Mouse (Mus musculus) liver, postnatal 0 days (tissue): Measurements from ENCODE around the gene Tm9sf2. TPM values are rescaled to one million over a fixed set of nuclear protein-coding genes. Genes with fewer than 3 reads are reported as not detected.
"Not testable (repeated sequence)": the region's sequence is repeated elsewhere in the genome, so short reads cannot be mapped to it uniquely, and the experiment has no call there.

Source experiments
- ATAC-seq: fragments of 200-750 bp; cut with Nextera tagmentation; 2 replicates; pipeline ENCODE4 v1.8.0; 2017; ENCODE audit warnings: mild to moderate bottlenecking, moderate library complexity
- DNase-seq: peaks from one replicate; pipeline ENCODE4 v3.0.0-alpha.2; 2016
- H3K27ac ChIP-seq: fragments of 300-500 bp; sonication (generic); 2 replicates; pipeline ENCODE4 v1.5.1; 2014; ENCODE audit warnings: antibody characterized with exemption, moderate library complexity, mild to moderate bottlenecking, low read depth
- H3K27me3 ChIP-seq: fragments of 300-500 bp; sonication (generic); 2 replicates; pipeline ENCODE4 v1.6.1; 2014; ENCODE audit warnings: low read length, control low read depth, mixed read lengths; ENCODE audit not compliant: insufficient read depth
- H3K36me3 ChIP-seq: fragments of 300-500 bp; sonication (generic); replicated peaks from 2 replicates; pipeline ENCODE4 v1.6.1; 2014; ENCODE audit warnings: mild to moderate bottlenecking, control low read depth, low read length, moderate library complexity, mixed read lengths; ENCODE audit not compliant: insufficient read depth
- H3K4me1 ChIP-seq: fragments of 300-500 bp; sonication (generic); 2 replicates; pipeline ENCODE4 v1.6.1; 2014; ENCODE audit warnings: antibody characterized with exemption, mild to moderate bottlenecking, control low read depth; ENCODE audit not compliant: insufficient read depth
- H3K4me2 ChIP-seq: fragments of 300-500 bp; sonication (generic); 2 replicates; pipeline ENCODE4 v1.6.1; 2014; ENCODE audit warnings: low read depth, mild to moderate bottlenecking, low read length, moderate library complexity, mixed read lengths
- H3K4me3 ChIP-seq: fragments of 300-500 bp; sonication (generic); 2 replicates; pipeline ENCODE4 v1.5.1; 2014; ENCODE audit warnings: low read depth, low read length
- H3K9ac ChIP-seq: fragments of 300-500 bp; sonication (generic); replicated peaks from 2 replicates; pipeline ENCODE4 v1.6.1; 2014; ENCODE audit warnings: mild to moderate bottlenecking, moderate library complexity
- H3K9me3 ChIP-seq: fragments of 300-500 bp; sonication (generic); 2 replicates; pipeline ENCODE4 v1.6.1; 2016; ENCODE audit warnings: mild to moderate bottlenecking, control low read depth, low read length, mixed read lengths
- CTCF ChIP-seq: sonication (generic); IDR thresholded peaks from 2 replicates; pipeline ENCODE4 v1.5.1; 2016; ENCODE audit warnings: antibody characterized with exemption, low read depth
- EP300 ChIP-seq: IDR thresholded peaks from 2 replicates; pipeline ENCODE4 v1.6.1; 2016; ENCODE audit warnings: antibody characterized with exemption, low read depth, mild to moderate bottlenecking
- WGBS: fragments of 180-500 bp; shearing (Covaris S2); extraction: QIAGEN DNeasy Blood & Tissue Kit; methylation state at CpG from one replicate; pipeline ENCODE4 v1.1.7; 2014; ENCODE audit not compliant: insufficient replicate concordance; 5-methylcytosine and 5-hydroxymethylcytosine counted together
- polyA plus RNA-seq: library from polyadenylated mRNA; unstranded; fragments of >200 nt; fragmentation: Nextera tagmentation; extraction: Ambion mirVana; gene quantifications from 2 replicates; pipeline ENCODE4 v1.2.1, GENCODE M21; 2015

Tm9sf2 gene
- polyA plus RNA-seq, 1 experiment from 2014 or later = 107 TPM

GRCm38 (mm10) chr14:122064519-122064918 lies 42.3 kb upstream of the Tm9sf2 start:
- ATAC-seq = peak; percentile 37

GRCm38 (mm10) chr14:122066243-122066642 lies 40.6 kb upstream of the Tm9sf2 start:
- Histone ChIP-seq H3K4me1 (peaks cover 18% of the 10 kb centered on the region), H3K27me3 (no peaks in the 10 kb centered on the region), H3K9ac (no peak overlapping the region), H3K4me3 (no peak overlapping the region), H3K4me2 (no peak overlapping the region; the same call in 1 of the 2 replicates), H3K36me3 (no peaks in the 10 kb centered on the region), H3K9me3 (no peaks in the 10 kb centered on the region), H3K27ac (peak overlapping the region; percentile 42; the same call in 1 of the 2 replicates)
- WGBS = 36% methylated on average over 4 of the region's 4 CpGs
- TF ChIP-seq CTCF (no peak), EP300 (no peak)
- DNase-seq = no peak
- peak; percentile 21; the same call in 1 of the 2 replicates for ATAC-seq

More at GRCm38 (mm10) chr14:122064519-122064918, 42.3 kb upstream of the Tm9sf2 start:
- H3K9ac ChIP-seq = no peak overlapping the region
- H3K4me2 ChIP-seq = no peak overlapping the region
- H3K4me1 ChIP-seq = peaks cover 18% of the 10 kb centered on the region
- no peaks in the 10 kb centered on the region for H3K9me3 ChIP-seq
- peak; percentile 79 for DNase-seq
- no peak overlapping the region for H3K4me3 ChIP-seq
- no peaks in the 10 kb centered on the region for H3K36me3 ChIP-seq
- TF ChIP-seq CTCF (peak; percentile 93), EP300 (no peak)
- H3K27ac ChIP-seq = peak overlapping the region; percentile 39; the same call in 1 of the 2 replicates
- no peaks in the 10 kb centered on the region for H3K27me3 ChIP-seq
- 2% methylated on average over 2 of the region's 2 CpGs for WGBS

GRCm38 (mm10) chr14:122068036-122068435 lies 38.8 kb upstream of the Tm9sf2 start:
- WGBS = 39% methylated on average over 3 of the region's 3 CpGs
- not testable (repeated sequence) for H3K36me3 ChIP-seq, H3K9me3 ChIP-seq, H3K4me3 ChIP-seq, H3K27ac ChIP-seq, H3K27me3 ChIP-seq, DNase-seq, H3K4me2 ChIP-seq, ATAC-seq, H3K9ac ChIP-seq
- peaks cover 23% of the 10 kb centered on the region for H3K4me1 ChIP-seq

- Histone ChIP-seq H3K4me2 (no peak overlapping the region), H3K36me3 (no peaks in the 10 kb centered on the region), H3K4me3 (no peak overlapping the region), H3K9me3 (no peaks in the 10 kb centered on the region), H3K9ac (no peak overlapping the region), H3K27me3 (no peaks in the 10 kb centered on the region), H3K4me1 (peaks cover 23% of the 10 kb centered on the region), H3K27ac (no peak overlapping the region)
- no peak for DNase-seq
- no peak for ATAC-seq
- TF ChIP-seq CTCF (no peak), EP300 (no peak)
- WGBS = 52% methylated on average over 11 of the region's 11 CpGs
Measured at GRCm38 (mm10) chr14:122068801-122069695, 37.8 kb upstream of the Tm9sf2 start.

DNA sequence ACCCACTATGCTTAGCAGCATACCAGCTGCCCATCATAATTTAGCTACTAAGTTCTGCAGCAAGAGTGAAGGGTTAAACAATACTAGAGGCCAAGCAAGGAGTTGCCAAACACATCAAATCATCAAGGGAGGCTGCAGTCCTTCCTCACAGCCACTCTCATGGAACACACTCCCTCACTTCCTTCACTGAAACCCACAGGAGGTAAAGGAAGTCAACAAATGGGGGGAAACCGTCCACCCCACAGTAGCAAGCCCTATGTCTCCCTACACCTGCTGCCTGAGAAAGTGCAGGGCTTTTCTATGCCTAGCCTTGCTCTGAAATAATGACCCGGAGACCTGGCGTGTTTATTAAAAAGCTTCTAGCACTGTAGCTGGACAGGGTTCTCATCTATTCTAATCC lies 36.9 kb upstream of the Tm9sf2 start:
- TF ChIP-seq EP300 (no peak), CTCF (no peak)
- H3K9me3 ChIP-seq = no peaks in the 10 kb centered on the region
- no peak overlapping the region for H3K9ac ChIP-seq
- 53% methylated on average over 3 of the region's 3 CpGs for WGBS
- no peak overlapping the region for H3K27ac ChIP-seq
- H3K4me3 ChIP-seq = no peak overlapping the region
- H3K4me1 ChIP-seq = peaks cover 23% of the 10 kb centered on the region
- no peak overlapping the region for H3K4me2 ChIP-seq
- ATAC-seq (no peak), DNase-seq (no peak)
- H3K36me3 ChIP-seq = no peaks in the 10 kb centered on the region
- no peaks in the 10 kb centered on the region for H3K27me3 ChIP-seq

DNA sequence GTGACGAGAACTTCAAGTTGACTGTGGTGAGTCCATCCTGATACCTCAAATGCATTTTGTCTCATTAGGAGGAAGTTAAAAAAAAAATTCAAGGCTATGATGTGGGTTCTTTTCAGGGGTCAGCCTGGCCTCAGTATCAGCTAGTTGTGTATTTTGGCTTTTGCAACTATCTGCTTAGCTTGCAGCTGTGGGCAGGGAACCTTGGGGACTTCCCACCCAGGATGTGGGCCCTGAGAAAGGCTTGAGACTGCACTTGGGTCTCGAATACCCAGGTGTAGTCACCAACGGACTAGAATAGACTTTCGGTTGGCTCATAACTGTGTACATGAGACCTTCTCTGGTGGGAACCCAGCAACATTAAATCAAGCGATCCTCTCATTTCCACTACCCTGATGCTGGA lies 33.4 kb upstream of the Tm9sf2 start:
- H3K4me3 ChIP-seq = no peak overlapping the region
- H3K4me1 ChIP-seq = peaks cover 11% of the 10 kb centered on the region
- WGBS = 71% methylated on average over 5 of the region's 5 CpGs
- ATAC-seq (peak; percentile 60), DNase-seq (no peak)
- H3K9ac ChIP-seq = no peak overlapping the region
- no peak for TF ChIP-seq EP300
- TF ChIP-seq CTCF = no peak
- H3K36me3 ChIP-seq = no peaks in the 10 kb centered on the region
- H3K4me2 ChIP-seq = no peak overlapping the region
- peak overlapping the region; percentile 58; the same call in 1 of the 2 replicates for H3K27ac ChIP-seq
- no peaks in the 10 kb centered on the region for H3K27me3 ChIP-seq
- no peaks in the 10 kb centered on the region for H3K9me3 ChIP-seq
